Mouse (Mus musculus) erythroblast, embryonic 14.5 days (primary cell): ENCODE data around the gene Gng7. TPM values are rescaled to one million over a fixed set of nuclear protein-coding genes. Genes with fewer than 3 reads are reported as not detected.
"Not testable (repeated sequence)": the region's sequence is repeated elsewhere in the genome, so short reads cannot be mapped to it uniquely, and the experiment has no call there.

Source experiments
- H3K27me3 ChIP-seq: 2 replicates; pipeline ENCODE4 v1.6.1; 2012; ENCODE audit warnings: inconsistent platforms; ENCODE audit not compliant: control insufficient read depth
- H3K36me3 ChIP-seq: 2 replicates; pipeline ENCODE4 v1.6.1; 2012; ENCODE audit warnings: mild to moderate bottlenecking, inconsistent platforms; ENCODE audit not compliant: control insufficient read depth
- H3K4me1 ChIP-seq: 2 replicates; pipeline ENCODE4 v1.6.1; 2012; ENCODE audit warnings: inconsistent platforms; ENCODE audit not compliant: control insufficient read depth
- H3K4me3 ChIP-seq: replicated peaks from 2 replicates; pipeline ENCODE3; 2012; ENCODE audit warnings: moderate library complexity, mild to moderate bottlenecking, inconsistent platforms
- H3K9me3 ChIP-seq: 2 replicates; pipeline ENCODE4 v1.6.1; 2012; ENCODE audit warnings: low read length, inconsistent platforms, mixed read lengths; ENCODE audit not compliant: control insufficient read depth
- GATA1 ChIP-seq: IDR thresholded peaks from 2 replicates; pipeline ENCODE4 v1.6.1; 2012; ENCODE audit warnings: low read length, inconsistent platforms, mixed read lengths
- TAL1 ChIP-seq: IDR thresholded peaks from 3 replicates; pipeline ENCODE4 v1.6.1; 2012; ENCODE audit warnings: low read length, inconsistent platforms, mixed read lengths
- polyA plus RNA-seq: library from polyadenylated mRNA; stranded (reverse); fragments of >175 nt; gene quantifications from 2 replicates; pipeline ENCODE4 v1.2.3, GENCODE M21; 2012

Gng7 gene
- polyA plus RNA-seq, 1 experiment = not detected

DNA sequence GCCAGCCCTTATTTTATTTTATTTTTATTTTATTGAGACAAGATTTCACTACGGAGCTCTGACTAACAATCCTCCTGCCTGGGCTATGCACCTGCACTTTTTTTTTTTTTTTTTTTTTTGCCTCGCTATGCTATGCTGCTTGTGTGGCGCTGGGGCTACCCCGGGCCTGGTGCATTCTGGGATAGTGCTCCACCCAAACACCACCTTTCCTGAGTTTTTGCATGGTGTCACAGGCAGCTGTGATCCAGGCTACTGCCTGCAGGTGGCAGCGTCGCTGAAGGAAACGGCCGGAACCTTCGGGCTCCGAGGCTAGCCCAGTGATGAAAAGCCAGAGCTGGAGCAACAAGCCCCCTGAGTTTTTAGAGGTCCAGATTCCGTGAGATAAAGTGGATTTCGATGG lies 16.0 kb downstream of the Gng7 start:
- Histone ChIP-seq H3K4me1 (peaks cover 43% of the 10 kb centered on the region), H3K9me3 (no peaks in the 10 kb centered on the region), H3K36me3 (no peaks in the 10 kb centered on the region), H3K27me3 (peaks cover 14% of the 10 kb centered on the region), H3K4me3 (no peak overlapping the region)
- TF ChIP-seq TAL1 (no peak), GATA1 (no peak)

GRCm38 (mm10) chr10:80998021-80998420 lies 16.7 kb downstream of the Gng7 start:
- H3K36me3 ChIP-seq = no peaks in the 10 kb centered on the region
- H3K4me1 ChIP-seq = peaks cover 43% of the 10 kb centered on the region
- H3K4me3 ChIP-seq = no peak overlapping the region
- H3K27me3 ChIP-seq = peaks cover 22% of the 10 kb centered on the region
- H3K9me3 ChIP-seq = no peaks in the 10 kb centered on the region
- TF ChIP-seq TAL1 (no peak), GATA1 (no peak)

GRCm38 (mm10) chr10:80997332-80997731 lies 17.4 kb downstream of the Gng7 start:
- H3K27me3 ChIP-seq = peaks cover 24% of the 10 kb centered on the region
- H3K4me1 ChIP-seq = peaks cover 43% of the 10 kb centered on the region
- H3K9me3 ChIP-seq = no peaks in the 10 kb centered on the region
- TF ChIP-seq GATA1 = no peak
- no peak for TF ChIP-seq TAL1
- H3K36me3 ChIP-seq = no peaks in the 10 kb centered on the region
- no peak overlapping the region for H3K4me3 ChIP-seq

- TF ChIP-seq TAL1 = no peak
- TF ChIP-seq GATA1 = no peak
- Histone ChIP-seq H3K36me3 (no peaks in the 10 kb centered on the region), H3K9me3 (no peaks in the 10 kb centered on the region), H3K4me1 (peaks cover 43% of the 10 kb centered on the region), H3K27me3 (peaks cover 26% of the 10 kb centered on the region), H3K4me3 (no peak overlapping the region)
Observed at GRCm38 (mm10) chr10:80996501-80996900, 18.2 kb downstream of the Gng7 start.

GRCm38 (mm10) chr10:80995091-80995632 lies 19.6 kb downstream of the Gng7 start:
- TF ChIP-seq GATA1 (no peak), TAL1 (no peak)
- H3K4me3 ChIP-seq = no peak overlapping the region
- no peaks in the 10 kb centered on the region for H3K9me3 ChIP-seq
- H3K36me3 ChIP-seq = no peaks in the 10 kb centered on the region
- H3K27me3 ChIP-seq = peaks cover 26% of the 10 kb centered on the region
- peaks cover 30% of the 10 kb centered on the region for H3K4me1 ChIP-seq

GRCm38 (mm10) chr10:80994621-80995020 lies 20.1 kb downstream of the Gng7 start:
- Histone ChIP-seq H3K36me3 (no peaks in the 10 kb centered on the region), H3K27me3 (peaks cover 27% of the 10 kb centered on the region), H3K4me3 (no peak overlapping the region), H3K4me1 (peaks cover 25% of the 10 kb centered on the region), H3K9me3 (no peaks in the 10 kb centered on the region)
- TF ChIP-seq GATA1 (no peak), TAL1 (no peak)

DNA sequence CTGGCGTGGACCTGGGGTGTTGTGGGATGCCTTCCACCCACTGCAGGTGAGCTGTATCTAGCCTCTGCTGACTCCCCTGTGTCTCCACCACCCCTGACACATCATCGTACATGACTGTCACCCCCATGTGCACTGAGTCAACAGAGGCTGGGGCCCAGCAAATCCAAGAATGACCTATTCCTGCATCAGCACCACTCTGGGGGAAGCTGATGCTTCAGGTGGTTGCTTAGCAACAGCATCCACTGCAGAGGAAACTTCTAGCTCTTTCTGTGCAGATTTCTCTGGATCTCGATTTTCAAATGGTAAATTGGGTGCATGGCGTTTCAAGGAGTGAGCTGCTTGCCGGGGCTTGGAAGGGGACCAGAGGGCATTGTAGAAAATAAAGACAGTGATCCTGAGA lies 21.5 kb downstream of the Gng7 start:
- H3K9me3 ChIP-seq = no peaks in the 10 kb centered on the region
- H3K27me3 ChIP-seq = peaks cover 30% of the 10 kb centered on the region
- no peaks in the 10 kb centered on the region for H3K36me3 ChIP-seq
- H3K4me1 ChIP-seq = peaks cover 12% of the 10 kb centered on the region
- TF ChIP-seq GATA1 (no peak), TAL1 (no peak)
- no peak overlapping the region for H3K4me3 ChIP-seq

- H3K27me3 ChIP-seq = peaks cover 30% of the 10 kb centered on the region
- TF ChIP-seq TAL1 (no peak), GATA1 (no peak)
- H3K36me3 ChIP-seq = no peaks in the 10 kb centered on the region
Observed at GRCm38 (mm10) chr10:80991945-80992344, 22.8 kb downstream of the Gng7 start.

DNA sequence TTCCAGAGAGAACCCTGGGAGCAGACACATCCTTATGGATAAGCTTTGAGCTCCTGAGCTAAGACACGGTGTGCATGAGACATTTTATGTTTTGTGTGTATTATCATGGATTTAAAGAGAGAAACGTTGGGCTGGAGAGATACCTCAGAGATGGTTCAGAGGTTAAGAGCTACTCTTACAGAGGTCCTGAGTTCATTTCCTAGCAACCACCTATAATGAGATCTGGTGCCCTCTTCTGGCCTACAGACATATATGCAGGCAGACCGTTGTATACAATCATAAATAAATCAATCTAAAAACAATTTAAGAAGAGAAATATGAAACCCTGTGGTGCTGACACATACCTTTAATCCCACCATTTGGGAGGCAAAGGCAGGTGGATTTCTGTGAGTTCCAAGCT lies 23.7 kb downstream of the Gng7 start:
- Histone ChIP-seq H3K4me3 (no peak overlapping the region), H3K27me3 (peaks cover 39% of the 10 kb centered on the region), H3K4me1 (peaks cover 8% of the 10 kb centered on the region), H3K9me3 (no peaks in the 10 kb centered on the region), H3K36me3 (no peaks in the 10 kb centered on the region)
- TF ChIP-seq TAL1 (no peak), GATA1 (no peak)

More at GRCm38 (mm10) chr10:80991945-80992344, 22.8 kb downstream of the Gng7 start:
- no peak overlapping the region for H3K4me3 ChIP-seq
- H3K9me3 ChIP-seq = no peaks in the 10 kb centered on the region
- peaks cover 8% of the 10 kb centered on the region for H3K4me1 ChIP-seq

- H3K36me3 ChIP-seq = no peaks in the 10 kb centered on the region
- peaks cover 45% of the 10 kb centered on the region for H3K27me3 ChIP-seq
- no peak for TF ChIP-seq GATA1
- TF ChIP-seq TAL1 = no peak
- H3K4me3 ChIP-seq = no peak overlapping the region
- H3K4me1 ChIP-seq = peaks cover 8% of the 10 kb centered on the region
- no peaks in the 10 kb centered on the region for H3K9me3 ChIP-seq
Observed at GRCm38 (mm10) chr10:80990406-80990805, 24.3 kb downstream of the Gng7 start.

- H3K4me1 ChIP-seq, H3K9me3 ChIP-seq, H3K36me3 ChIP-seq, H3K4me3 ChIP-seq: not testable (repeated sequence)
- H3K27me3 ChIP-seq = peaks cover 48% of the 10 kb centered on the region
Observed at GRCm38 (mm10) chr10:80989854-80990253, 24.9 kb downstream of the Gng7 start.
